8 mouse cellular contexts compared by ENCODE assay signal in the genomic region with DNA sequence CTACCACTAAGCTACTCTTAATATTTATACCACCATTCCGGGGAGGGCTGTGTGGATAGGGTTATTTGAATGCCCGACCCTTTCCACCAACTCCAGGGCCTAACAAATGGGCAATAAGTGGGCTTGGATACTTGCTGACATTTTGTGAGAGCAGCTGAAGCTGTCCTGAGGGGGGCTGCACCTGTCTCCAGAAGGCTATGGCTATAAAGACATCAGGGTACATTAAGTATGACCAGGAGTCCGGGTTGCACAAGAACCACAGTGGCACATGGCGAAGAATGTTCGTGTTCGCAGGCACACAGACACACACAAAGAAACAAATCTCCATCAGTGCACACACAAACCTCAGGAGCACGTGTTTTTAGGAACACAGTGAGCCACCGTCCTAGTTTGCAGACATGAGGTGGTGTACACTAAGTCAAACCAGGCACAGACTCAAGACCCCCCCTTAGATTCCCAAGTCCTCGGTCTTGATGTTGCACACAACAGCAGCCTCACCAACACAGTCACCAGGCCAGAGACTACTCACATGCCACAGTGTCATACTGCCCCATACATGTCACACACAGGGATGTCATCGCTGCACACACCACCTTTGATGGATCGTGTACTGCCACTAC. TPM values are rescaled to one million over a fixed set of nuclear protein-coding genes. Genes with fewer than 3 reads are reported as not detected.
DNase-seq lines count a peak whose midpoint lies in the region; ATAC-seq and TF ChIP-seq lines count a peak whose summit lies in the region.

No protein-coding gene starts in this region.

- no peak for TF ChIP-seq CTCF in layer of hippocampus, adult 2 months (conservative IDR thresholded peaks at IDR 0.05)
- no peak for TF ChIP-seq CTCF in embryonic fibroblast, embryonic 13.5 days (IDR thresholded peaks at IDR 0.05; ENCODE audit: borderline replicate concordance, insufficient read depth, low read length)
- no peak for TF ChIP-seq CTCF in intestine, postnatal 0 days (IDR thresholded peaks at IDR 0.05; ENCODE audit: low read depth)

- H3K9me3 ChIP-seq in intestine, postnatal 0 days (ENCODE audit: control insufficient read depth) = no peaks in the 10 kb centered on the region
- no peaks in the 10 kb centered on the region for H3K9me3 ChIP-seq in neural tube, embryonic 12.5 days

- DNase-seq in layer of hippocampus, adult 2 months (ENCODE audit: low spot score in 2 of 2) = no peak
- DNase-seq in layer of hippocampus, postnatal 10 days (ENCODE audit: low spot score in 2 of 2) = no peak
- DNase-seq in spleen, adult 12 weeks (ENCODE audit: low spot score) = no peak
- no peak for DNase-seq in adipocyte (ENCODE audit: low spot score)
- DNase-seq in left cerebral cortex, postnatal 14 days (ENCODE audit: low spot score in 2 of 2) = no peak

- 71% methylated on average over 11 of the region's 11 CpGs for WGBS in intestine, postnatal 0 days
- WGBS in neural tube, embryonic 12.5 days = 78% methylated on average over 11 of the region's 11 CpGs

- peak overlapping the region; percentile 99 for H3K27ac ChIP-seq in layer of hippocampus, adult 2 months
- peak overlapping the region; percentile 71 for H3K27ac ChIP-seq in embryonic fibroblast, embryonic 13.5 days (ENCODE audit: insufficient read depth, low read length)
- peak overlapping the region; percentile 99 for H3K27ac ChIP-seq in intestine, postnatal 0 days (ENCODE audit: low read depth, low read length)
- H3K27ac ChIP-seq in neural tube, embryonic 12.5 days = peak overlapping the region; percentile 96; the same call in 1 of the 2 replicates

- no peak for ATAC-seq in intestine, postnatal 0 days
- ATAC-seq in neural tube, embryonic 12.5 days (ENCODE audit: low FRiP score, low read depth) = 0 out of 2 replicates have a peak, but pooled peaks have one; percentile 0

- H3K4me3 ChIP-seq in layer of hippocampus, adult 2 months = peak overlapping the region; percentile 91
- peak overlapping the region; percentile 66 for H3K4me3 ChIP-seq in embryonic fibroblast, embryonic 13.5 days (ENCODE audit: insufficient read depth, low read length)
- H3K4me3 ChIP-seq in intestine, postnatal 0 days (ENCODE audit: low read depth, low read length) = peak overlapping the region; percentile 75
- H3K4me3 ChIP-seq in neural tube, embryonic 12.5 days = peak overlapping the region; percentile 75

- H3K4me1 ChIP-seq in embryonic fibroblast, embryonic 13.5 days (ENCODE audit: control insufficient read depth, insufficient read depth, low read length) = no peaks in the 10 kb centered on the region; the same call in none of the 2 replicates
- peaks cover 10% of the 10 kb centered on the region for H3K4me1 ChIP-seq in intestine, postnatal 0 days (replicated peaks; ENCODE audit: control insufficient read depth, insufficient read depth, low read length)
- peaks cover 41% of the 10 kb centered on the region for H3K4me1 ChIP-seq in neural tube, embryonic 12.5 days

- intact Hi-C loops in left cerebral cortex, postnatal 14 days (cut with DNase I) = no loop called here

- peak overlapping the region; percentile 77 for H3K4me2 ChIP-seq in intestine, postnatal 0 days (replicated peaks; ENCODE audit: low read depth)
- peak overlapping the region; percentile 77 for H3K4me2 ChIP-seq in neural tube, embryonic 12.5 days (replicated peaks)

- no peaks in the 10 kb centered on the region for H3K27me3 ChIP-seq in intestine, postnatal 0 days (replicated peaks; ENCODE audit: control insufficient read depth, insufficient read depth, low read length)
- no peaks in the 10 kb centered on the region for H3K27me3 ChIP-seq in neural tube, embryonic 12.5 days (replicated peaks)

- peak overlapping the region; percentile 86 for H3K9ac ChIP-seq in intestine, postnatal 0 days (ENCODE audit: low read depth, low read length)
- H3K9ac ChIP-seq in neural tube, embryonic 12.5 days = peak overlapping the region; percentile 90

- peaks cover 36% of the 10 kb centered on the region for H3K36me3 ChIP-seq in intestine, postnatal 0 days (ENCODE audit: control insufficient read depth, insufficient read depth)
- peaks cover 49% of the 10 kb centered on the region for H3K36me3 ChIP-seq in neural tube, embryonic 12.5 days

- no peak for TF ChIP-seq POLR2A in embryonic fibroblast, embryonic 13.5 days (IDR thresholded peaks at IDR 0.05; ENCODE audit: low read depth, low read length)

RNA-seq across cellular contexts. Expression of gene Egln2, which starts 1.0 kb away (rescaled TPM):
- total RNA-seq in layer of hippocampus, adult 2 months (2021) = 100 to 1,000 TPM in 1 of 2 experiments, 10 to 100 TPM in 1; 97.4 to 103 TPM
- total RNA-seq in layer of hippocampus, postnatal 10 days (2021) = 10 to 100 TPM; 85.9 to 88.9 TPM
- 26.8 and 30.5 TPM in 2 replicates for polyA plus RNA-seq in embryonic fibroblast, embryonic 13.5 days (2011; ENCODE audit: insufficient read length, low read depth, missing spikeins)
- polyA plus RNA-seq in intestine, postnatal 0 days (2015; fragmentation: Nextera tagmentation; extraction: Ambion mirVana) = 63.9 and 64.0 TPM in 2 replicates
- 99.6 TPM in 2 replicates for polyA plus RNA-seq in neural tube, embryonic 12.5 days (2016; fragmentation: Nextera tagmentation; extraction: Ambion mirVana)
- total RNA-seq in left cerebral cortex, postnatal 14 days (2021) = 100 to 1,000 TPM in 1 of 2 experiments, 10 to 100 TPM in 1; 90.8 to 100 TPM

RNA-seq across cellular contexts. Expression of gene Rab4b, which starts 11.1 kb away (rescaled TPM):
- total RNA-seq in layer of hippocampus, adult 2 months (2021) = 10 to 100 TPM; 97.4 to 98.8 TPM
- total RNA-seq in layer of hippocampus, postnatal 10 days (2021) = 10 to 100 TPM; 76.6 to 84.2 TPM
- polyA plus RNA-seq in embryonic fibroblast, embryonic 13.5 days (2011; ENCODE audit: insufficient read length, low read depth, missing spikeins) = 39.9 and 50.0 TPM in 2 replicates
- polyA plus RNA-seq in intestine, postnatal 0 days (2015; fragmentation: Nextera tagmentation; extraction: Ambion mirVana) = 96.2 and 103 TPM in 2 replicates
- 97.7 and 100 TPM in 2 replicates for polyA plus RNA-seq in neural tube, embryonic 12.5 days (2016; fragmentation: Nextera tagmentation; extraction: Ambion mirVana)
- 10 to 100 TPM; 86.7 to 94.7 TPM for total RNA-seq in left cerebral cortex, postnatal 14 days (2021)

RNA-seq across cellular contexts. Expression of gene Gm21983, which starts 13.3 kb away (rescaled TPM):
- total RNA-seq in layer of hippocampus, adult 2 months (2021) = not detected
- under 1 TPM in 1 of 2 experiments, not detected in 1; 0.75 TPM for total RNA-seq in layer of hippocampus, postnatal 10 days (2021)
- polyA plus RNA-seq in embryonic fibroblast, embryonic 13.5 days (2011; ENCODE audit: insufficient read length, low read depth, missing spikeins) = not detected in 2 replicates
- polyA plus RNA-seq in intestine, postnatal 0 days (2015; fragmentation: Nextera tagmentation; extraction: Ambion mirVana) = 0.22 TPM in 1 of 2 replicates, not detected in the other
- polyA plus RNA-seq in neural tube, embryonic 12.5 days (2016; fragmentation: Nextera tagmentation; extraction: Ambion mirVana) = 0.42 TPM in 2 replicates
- not detected for total RNA-seq in left cerebral cortex, postnatal 14 days (2021)

RNA-seq across cellular contexts. Expression of gene Mia, which starts 13.4 kb away (rescaled TPM):
- total RNA-seq in layer of hippocampus, adult 2 months (2021) = 1 to 10 TPM; 2.2 to 2.7 TPM
- total RNA-seq in layer of hippocampus, postnatal 10 days (2021) = 10 to 100 TPM; 10.9 to 13.9 TPM
- not detected in 2 replicates for polyA plus RNA-seq in embryonic fibroblast, embryonic 13.5 days (2011; ENCODE audit: insufficient read length, low read depth, missing spikeins)
- not detected in 2 replicates for polyA plus RNA-seq in intestine, postnatal 0 days (2015; fragmentation: Nextera tagmentation; extraction: Ambion mirVana)
- polyA plus RNA-seq in neural tube, embryonic 12.5 days (2016; fragmentation: Nextera tagmentation; extraction: Ambion mirVana) = 4.8 and 5.8 TPM in 2 replicates
- 1 to 10 TPM; 1.6 to 3.3 TPM for total RNA-seq in left cerebral cortex, postnatal 14 days (2021)

RNA-seq across cellular contexts. Expression of gene Cyp2t4, which starts 14.1 kb away (rescaled TPM):
- total RNA-seq in layer of hippocampus, adult 2 months (2021) = not detected
- not detected for total RNA-seq in layer of hippocampus, postnatal 10 days (2021)
- not detected in 2 replicates for polyA plus RNA-seq in embryonic fibroblast, embryonic 13.5 days (2011; ENCODE audit: insufficient read length, low read depth, missing spikeins)
- not detected in 2 replicates for polyA plus RNA-seq in intestine, postnatal 0 days (2015; fragmentation: Nextera tagmentation; extraction: Ambion mirVana)
- polyA plus RNA-seq in neural tube, embryonic 12.5 days (2016; fragmentation: Nextera tagmentation; extraction: Ambion mirVana) = 0.11 and 0.15 TPM in 2 replicates
- not detected for total RNA-seq in left cerebral cortex, postnatal 14 days (2021)
